In the genomic region with DNA sequence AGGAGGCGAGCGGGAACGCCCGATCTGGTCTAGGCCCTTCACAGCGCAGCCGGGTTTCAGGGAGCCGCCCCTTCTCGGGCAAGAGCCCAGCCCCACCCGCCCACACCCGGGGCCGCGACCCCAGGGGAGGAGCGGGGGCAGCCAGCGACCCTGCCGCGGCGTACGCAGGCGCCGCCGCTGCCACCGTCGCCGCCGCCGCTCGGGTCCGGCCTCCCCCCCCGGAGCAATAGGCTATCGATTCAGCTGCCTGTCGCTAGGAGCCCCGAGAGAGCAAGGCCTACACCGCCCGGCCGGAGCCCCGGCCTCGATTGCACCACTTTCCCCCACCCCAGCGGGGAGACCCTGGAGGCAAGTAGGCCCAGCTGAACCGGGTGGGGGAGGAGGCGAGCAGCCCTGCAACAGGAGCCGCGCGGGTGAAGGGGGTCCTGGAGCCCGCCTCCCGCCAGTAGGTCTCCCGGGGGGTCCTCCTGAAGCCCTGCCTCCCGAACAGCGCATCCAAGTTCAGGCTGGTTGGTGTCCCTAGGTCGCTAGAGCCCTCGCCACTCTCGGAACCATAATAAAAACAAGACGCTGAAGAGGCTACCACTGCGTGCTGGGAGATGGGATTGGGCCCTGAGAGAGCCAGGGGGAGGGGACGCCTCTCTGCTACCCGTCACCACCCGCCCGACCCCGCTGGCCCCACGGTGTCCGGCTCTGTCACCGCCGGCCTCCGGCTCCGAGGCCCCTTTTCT, we compare ENCODE assay signal across 8 mouse cellular contexts. TPM values are rescaled to one million over a fixed set of nuclear protein-coding genes. Genes with fewer than 3 reads are reported as not detected.
DNase-seq lines count a peak whose midpoint lies in the region; ATAC-seq and TF ChIP-seq lines count a peak whose summit lies in the region.

No protein-coding gene starts in this region.

- H3K4me3 ChIP-seq in ES-Bruce4 (ENCODE audit: low read depth, low read length) = peak overlapping the region; percentile 99
- H3K4me3 ChIP-seq in forebrain, embryonic 14.5 days (ENCODE audit: low read depth, low read length) = peak overlapping the region; percentile 87
- peak overlapping the region; percentile 80 for H3K4me3 ChIP-seq in liver, embryonic 16.5 days (ENCODE audit: low read depth, low read length)
- H3K4me3 ChIP-seq in neural tube, embryonic 12.5 days = peak overlapping the region; percentile 89
- peak overlapping the region; percentile 94 for H3K4me3 ChIP-seq in stomach, embryonic 16.5 days (replicated peaks; ENCODE audit: low read length)

- intact Hi-C loops in heart, postnatal 14 days (cut with DNase I) = no loop called here

- H3K9ac ChIP-seq in ES-Bruce4 (ENCODE audit: low read depth, poor library complexity, severe bottlenecking) = peak overlapping the region; percentile 97
- H3K9ac ChIP-seq in forebrain, embryonic 14.5 days (ENCODE audit: low read length) = peak overlapping the region; percentile 95
- H3K9ac ChIP-seq in liver, embryonic 16.5 days (ENCODE audit: low read depth, low read length) = peak overlapping the region; percentile 83
- peak overlapping the region; percentile 92 for H3K9ac ChIP-seq in neural tube, embryonic 12.5 days
- peak overlapping the region; percentile 98 for H3K9ac ChIP-seq in stomach, embryonic 16.5 days (ENCODE audit: low read length)

- peak; percentile 62 for DNase-seq in cerebellum, adult 11 months
- DNase-seq in forebrain, embryonic 14.5 days (ENCODE audit: low spot score) = peak; percentile 76
- DNase-seq in heart, postnatal 14 days = peak; percentile 74 to 76
- peak; percentile 19 for DNase-seq in large intestine, adult 2 months (ENCODE audit: low read depth, low spot score)

- TF ChIP-seq CTCF in ES-Bruce4 (IDR thresholded peaks at IDR 0.05; ENCODE audit: low read depth, low read length) = no peak

- peak overlapping the region; percentile 69 for H3K4me2 ChIP-seq in forebrain, embryonic 14.5 days (ENCODE audit: low read length)
- H3K4me2 ChIP-seq in liver, embryonic 16.5 days (ENCODE audit: low read depth, low read length) = peak overlapping the region; percentile 89
- H3K4me2 ChIP-seq in neural tube, embryonic 12.5 days (replicated peaks) = peak overlapping the region; percentile 79
- peak overlapping the region; percentile 56 for H3K4me2 ChIP-seq in stomach, embryonic 16.5 days (ENCODE audit: low read depth, low read length)

- no peak for TF ChIP-seq POLR2A in ES-Bruce4 (IDR thresholded peaks at IDR 0.05; ENCODE audit: insufficient read depth, low read length)

- peak overlapping the region; percentile 45; the same call in 1 of the 2 replicates for H3K27ac ChIP-seq in ES-Bruce4 (ENCODE audit: insufficient read depth, low read length)
- peak overlapping the region; percentile 94 for H3K27ac ChIP-seq in forebrain, embryonic 14.5 days (ENCODE audit: low read depth, low read length)
- H3K27ac ChIP-seq in liver, embryonic 16.5 days (ENCODE audit: low read length) = peak overlapping the region; percentile 83
- peak overlapping the region; percentile 96 for H3K27ac ChIP-seq in neural tube, embryonic 12.5 days
- H3K27ac ChIP-seq in stomach, embryonic 16.5 days (ENCODE audit: low read length) = peak overlapping the region; percentile 97

- no peaks in the 10 kb centered on the region for H3K4me1 ChIP-seq in ES-Bruce4 (ENCODE audit: control insufficient read depth, insufficient read depth, low read length)
- H3K4me1 ChIP-seq in forebrain, embryonic 14.5 days (ENCODE audit: control insufficient read depth, insufficient read depth, low read length) = peaks cover 4% of the 10 kb centered on the region; the same call in 1 of the 2 replicates
- H3K4me1 ChIP-seq in liver, embryonic 16.5 days (ENCODE audit: control insufficient read depth, low read depth, low read length) = peaks cover 15% of the 10 kb centered on the region
- H3K4me1 ChIP-seq in neural tube, embryonic 12.5 days = peaks cover 9% of the 10 kb centered on the region
- H3K4me1 ChIP-seq in stomach, embryonic 16.5 days (ENCODE audit: control insufficient read depth, insufficient read depth, low read length) = peaks cover 11% of the 10 kb centered on the region

- H3K9me3 ChIP-seq in ES-Bruce4 (replicated peaks; ENCODE audit: control insufficient read depth, insufficient read depth, low read length, poor library complexity, severe bottlenecking) = no peaks in the 10 kb centered on the region
- H3K9me3 ChIP-seq in forebrain, embryonic 14.5 days (replicated peaks; ENCODE audit: control insufficient read depth, low read length) = no peaks in the 10 kb centered on the region
- no peaks in the 10 kb centered on the region for H3K9me3 ChIP-seq in liver, embryonic 16.5 days (replicated peaks; ENCODE audit: control insufficient read depth, low read length)
- no peaks in the 10 kb centered on the region for H3K9me3 ChIP-seq in neural tube, embryonic 12.5 days
- H3K9me3 ChIP-seq in stomach, embryonic 16.5 days (replicated peaks; ENCODE audit: control insufficient read depth, low read length) = no peaks in the 10 kb centered on the region

- WGBS in forebrain, embryonic 14.5 days = under 1% methylated on average over 37 of the region's 64 CpGs
- under 1% methylated on average over 61 of the region's 64 CpGs for WGBS in large intestine, adult 2 months
- whole genome bisulfite sequencing in liver, embryonic 16.5 days (ENCODE audit: insufficient replicate concordance) = under 1% methylated on average over 49 of the region's 64 CpGs
- WGBS in neural tube, embryonic 12.5 days = under 1% methylated on average over 60 of the region's 64 CpGs
- WGBS in stomach, embryonic 16.5 days = 0% methylated on average over 62 of the region's 64 CpGs

- H3K27me3 ChIP-seq in ES-Bruce4 (ENCODE audit: control insufficient read depth, insufficient read depth, low read length, poor library complexity, severe bottlenecking) = no peaks in the 10 kb centered on the region
- no peaks in the 10 kb centered on the region for H3K27me3 ChIP-seq in forebrain, embryonic 14.5 days (replicated peaks; ENCODE audit: control insufficient read depth, insufficient read depth, low read length)
- no peaks in the 10 kb centered on the region for H3K27me3 ChIP-seq in liver, embryonic 16.5 days (ENCODE audit: control insufficient read depth, insufficient read depth, low read depth, low read length)
- no peaks in the 10 kb centered on the region for H3K27me3 ChIP-seq in neural tube, embryonic 12.5 days (replicated peaks)
- H3K27me3 ChIP-seq in stomach, embryonic 16.5 days (ENCODE audit: control insufficient read depth, insufficient read depth, low read length) = no peaks in the 10 kb centered on the region

- peak; percentile 68 for ATAC-seq in forebrain, embryonic 14.5 days
- peak; percentile 69 for ATAC-seq in liver, embryonic 16.5 days (ENCODE audit: low read depth)
- ATAC-seq in neural tube, embryonic 12.5 days (ENCODE audit: low FRiP score, low read depth) = peak; percentile 52
- ATAC-seq in stomach, embryonic 16.5 days (ENCODE audit: insufficient read depth, low FRiP score) = peak; percentile 78

- no peaks in the 10 kb centered on the region for H3K36me3 ChIP-seq in ES-Bruce4 (ENCODE audit: control insufficient read depth, insufficient read depth, low read length, poor library complexity, severe bottlenecking)
- H3K36me3 ChIP-seq in forebrain, embryonic 14.5 days (ENCODE audit: control insufficient read depth, insufficient read depth, low read length) = no peaks in the 10 kb centered on the region
- H3K36me3 ChIP-seq in liver, embryonic 16.5 days (ENCODE audit: control insufficient read depth, insufficient read depth) = no peaks in the 10 kb centered on the region
- H3K36me3 ChIP-seq in neural tube, embryonic 12.5 days = no peaks in the 10 kb centered on the region
- no peaks in the 10 kb centered on the region for H3K36me3 ChIP-seq in stomach, embryonic 16.5 days (ENCODE audit: control insufficient read depth, insufficient read depth, low read length)

- TF ChIP-seq EP300 in ES-Bruce4 (IDR thresholded peaks at IDR 0.05; ENCODE audit: insufficient read depth, low read depth, low read length) = no peak

RNA-seq across cellular contexts. Expression of a gene that starts 1.3 kb away (rescaled TPM):
- 10.0 and 10.2 TPM in 2 replicates for polyA plus RNA-seq in ES-Bruce4 (2011; ENCODE audit: insufficient read depth, insufficient read length, low read depth, missing spikeins)
- 17.7 and 18.9 TPM in 2 replicates for polyA plus RNA-seq in forebrain, embryonic 14.5 days (2014; fragmentation: Nextera tagmentation; extraction: Ambion mirVana)
- total RNA-seq in heart, postnatal 14 days (2021) = 10 to 100 TPM; 31.0 to 34.1 TPM
- 11.7 and 15.8 TPM in 2 replicates for polyA plus RNA-seq in large intestine, adult 2 months (2012; rRNA removed)
- polyA plus RNA-seq in liver, embryonic 16.5 days (2015; fragmentation: Nextera tagmentation; extraction: Ambion mirVana) = 2.3 and 2.4 TPM in 2 replicates
- polyA plus RNA-seq in neural tube, embryonic 12.5 days (2016; fragmentation: Nextera tagmentation; extraction: Ambion mirVana) = 23.0 and 23.7 TPM in 2 replicates
- polyA plus RNA-seq in stomach, embryonic 16.5 days (2015; fragmentation: Nextera tagmentation; extraction: Ambion mirVana) = 12.5 and 13.2 TPM in 2 replicates

RNA-seq across cellular contexts. Expression of a gene that starts 27.8 kb away (rescaled TPM):
- polyA plus RNA-seq in ES-Bruce4 (2011; ENCODE audit: insufficient read depth, insufficient read length, low read depth, missing spikeins) = 20.8 and 24.1 TPM in 2 replicates
- polyA plus RNA-seq in forebrain, embryonic 14.5 days (2014; fragmentation: Nextera tagmentation; extraction: Ambion mirVana) = 43.2 and 51.3 TPM in 2 replicates
- 10 to 100 TPM; 11.2 to 12.7 TPM for total RNA-seq in heart, postnatal 14 days (2021)
- 7.3 and 9.7 TPM in 2 replicates for polyA plus RNA-seq in large intestine, adult 2 months (2012; rRNA removed)
- polyA plus RNA-seq in liver, embryonic 16.5 days (2015; fragmentation: Nextera tagmentation; extraction: Ambion mirVana) = 5.7 and 7.1 TPM in 2 replicates
- 46.3 and 52.6 TPM in 2 replicates for polyA plus RNA-seq in neural tube, embryonic 12.5 days (2016; fragmentation: Nextera tagmentation; extraction: Ambion mirVana)
- polyA plus RNA-seq in stomach, embryonic 16.5 days (2015; fragmentation: Nextera tagmentation; extraction: Ambion mirVana) = 26.5 and 28.0 TPM in 2 replicates

Comparison
In these comparisons a context has a peak if more than half of its experiments do, and no peak if none do; other contexts are left out.
1. Peak in every context shown above with its lines: DNase-seq, ATAC-seq, H3K4me3 ChIP-seq and H3K27ac ChIP-seq.
2. H3K27ac ChIP-seq: peak in every context shown above with its lines; median percentile 97 in stomach, embryonic 16.5 days; 96 in neural tube, embryonic 12.5 days; 94 in forebrain, embryonic 14.5 days; 83 in liver, embryonic 16.5 days; 45 in ES-Bruce4.
3. DNase-seq: peak in every context shown above with its lines; median percentile 76 in forebrain, embryonic 14.5 days; 75 in heart, postnatal 14 days; 62 in cerebellum, adult 11 months; 19 in large intestine, adult 2 months.